Mouse (Mus musculus): ENCODE results near the gene Mkln1. TPM values are rescaled to one million over a fixed set of nuclear protein-coding genes. Genes with fewer than 3 reads are reported as not detected.

Mkln1 gene
- 207 TPM in 2 replicates for polyA plus RNA-seq (2016; fragmentation: Nextera tagmentation; extraction: Ambion mirVana)

DNA sequence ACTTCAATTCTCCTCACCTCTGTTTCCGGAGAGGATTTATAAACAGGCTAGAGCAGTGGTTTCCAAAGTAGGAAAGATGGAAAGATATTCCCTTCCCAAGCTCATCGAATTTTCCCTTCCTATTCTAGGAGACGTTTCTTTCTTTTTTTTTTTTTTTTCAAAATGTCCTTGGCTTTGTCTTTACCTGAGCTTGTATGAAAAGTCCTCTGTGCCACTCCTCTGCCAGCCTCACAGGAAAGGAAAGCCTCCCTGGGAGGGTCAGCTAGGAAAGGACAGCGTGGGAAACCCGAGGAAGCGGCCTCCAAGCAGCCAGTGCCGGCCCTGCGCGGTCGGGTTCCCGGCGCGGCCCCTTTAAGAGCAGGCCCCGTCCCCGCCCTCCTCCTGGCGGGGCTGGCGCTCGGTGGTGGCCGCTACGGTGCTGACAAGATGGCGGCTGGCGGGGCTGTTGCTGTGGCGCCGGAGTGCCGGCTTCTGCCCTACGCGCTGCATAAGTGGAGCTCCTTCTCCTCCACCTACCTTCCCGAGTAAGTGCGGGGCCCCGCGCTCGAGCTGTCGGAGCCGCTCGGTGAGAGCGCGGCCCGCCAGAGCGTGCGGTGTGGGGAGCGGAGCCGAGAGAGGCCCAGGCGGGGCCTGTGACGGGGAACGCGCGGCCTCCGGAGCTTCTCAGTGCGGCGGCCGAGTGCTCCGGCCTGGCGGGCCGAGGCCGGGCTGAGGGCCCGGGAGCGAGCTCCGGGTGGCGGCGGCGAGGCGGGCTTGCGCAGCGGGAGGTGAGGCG, at the start of gene Mkln1:
Gene Mkln1, plus strand, starts transcription at position 305 of the 775 bp plus-strand sequence.
- under 1% methylated on average over 65 of the region's 65 CpGs for WGBS
- H3K36me3 ChIP-seq (replicated peaks) = no peaks in the 10 kb centered on the region
- DNase-seq (ENCODE audit: extremely low spot score, low spot score) = peak; percentile 86
- peaks cover 38% of the 10 kb centered on the region for H3K4me1 ChIP-seq
- peak within 1 kb of the TSS; percentile 97 for H3K27ac ChIP-seq
- no peaks in the 10 kb centered on the region for H3K9me3 ChIP-seq
- peak within 1 kb of the TSS; percentile 84 for H3K4me3 ChIP-seq
- no peaks in the 10 kb centered on the region for H3K27me3 ChIP-seq (ENCODE audit: poor library complexity, severe bottlenecking)

DNA sequence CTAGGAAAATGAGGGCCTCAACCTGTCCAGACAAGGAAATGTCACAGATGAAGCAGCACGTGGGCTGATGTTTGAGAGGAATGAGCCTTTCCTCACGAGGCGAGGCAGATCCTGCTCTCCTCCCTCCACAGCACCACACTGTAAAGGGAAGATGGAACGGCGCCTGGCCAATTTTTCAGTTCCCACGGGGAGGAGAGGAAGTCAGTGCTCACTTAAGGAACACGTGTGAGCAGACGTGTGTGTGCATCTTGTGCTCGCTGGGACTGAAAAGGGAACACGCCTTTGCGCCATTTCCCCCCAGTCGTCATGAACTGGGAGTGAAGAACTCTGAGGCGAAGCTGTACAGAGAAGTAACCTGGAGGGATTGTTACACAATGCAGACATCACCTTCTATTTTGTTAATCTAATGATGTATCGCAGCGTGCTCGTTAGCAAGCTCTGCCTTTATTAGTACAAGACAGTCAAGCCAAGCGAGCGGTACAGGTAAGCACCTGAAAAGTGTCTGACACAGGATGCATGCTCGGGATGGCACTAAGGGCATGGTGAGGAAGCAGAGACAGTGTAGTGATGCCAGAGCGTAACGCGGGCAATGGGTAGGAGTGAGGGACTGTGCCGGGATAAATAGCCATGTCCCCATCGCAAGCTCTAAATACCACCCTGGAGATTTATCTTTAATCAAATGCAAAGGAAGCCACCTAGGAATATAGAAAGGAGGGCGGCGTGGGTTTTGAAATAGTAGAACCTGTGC, 41.9 kb upstream of the Mkln1 start:
- Histone ChIP-seq H3K27ac (no peak overlapping the region), H3K27me3 (ENCODE audit: poor library complexity, severe bottlenecking) (no peaks in the 10 kb centered on the region), H3K4me1 (no peaks in the 10 kb centered on the region), H3K4me3 (no peak overlapping the region), H3K36me3 (replicated peaks) (no peaks in the 10 kb centered on the region), H3K9me3 (no peaks in the 10 kb centered on the region)
- WGBS = 92% methylated on average over 26 of the region's 26 CpGs
- DNase-seq (ENCODE audit: extremely low spot score, low spot score) = no peak

DNA sequence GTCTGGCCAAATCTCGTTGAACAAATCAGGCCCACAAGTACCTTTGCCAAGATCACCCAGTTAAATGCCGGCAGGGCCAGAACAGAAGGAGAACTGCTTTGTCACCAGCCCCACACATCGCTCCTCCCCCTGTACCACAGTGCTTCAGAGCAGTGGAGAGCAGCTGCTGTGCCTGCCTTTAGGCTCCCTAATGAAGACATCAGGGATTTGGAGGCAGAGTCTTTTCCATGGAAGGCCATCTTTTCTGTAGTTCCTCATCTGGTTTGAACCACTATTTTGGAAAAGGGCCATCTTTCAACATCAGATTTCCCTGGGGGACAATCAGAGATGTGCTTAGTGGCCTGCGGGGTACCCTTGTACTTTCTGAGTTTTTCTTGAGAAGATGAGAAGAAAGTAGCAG, 41.2 kb upstream of the Mkln1 start:
- H3K9me3 ChIP-seq = no peaks in the 10 kb centered on the region
- H3K4me1 ChIP-seq = no peaks in the 10 kb centered on the region
- H3K27ac ChIP-seq = no peak overlapping the region
- no peak for DNase-seq (ENCODE audit: extremely low spot score, low spot score)
- H3K4me3 ChIP-seq = no peak overlapping the region
- no peaks in the 10 kb centered on the region for H3K36me3 ChIP-seq (replicated peaks)
- 66% methylated on average over 4 of the region's 4 CpGs for WGBS
- no peaks in the 10 kb centered on the region for H3K27me3 ChIP-seq (ENCODE audit: poor library complexity, severe bottlenecking)

DNA sequence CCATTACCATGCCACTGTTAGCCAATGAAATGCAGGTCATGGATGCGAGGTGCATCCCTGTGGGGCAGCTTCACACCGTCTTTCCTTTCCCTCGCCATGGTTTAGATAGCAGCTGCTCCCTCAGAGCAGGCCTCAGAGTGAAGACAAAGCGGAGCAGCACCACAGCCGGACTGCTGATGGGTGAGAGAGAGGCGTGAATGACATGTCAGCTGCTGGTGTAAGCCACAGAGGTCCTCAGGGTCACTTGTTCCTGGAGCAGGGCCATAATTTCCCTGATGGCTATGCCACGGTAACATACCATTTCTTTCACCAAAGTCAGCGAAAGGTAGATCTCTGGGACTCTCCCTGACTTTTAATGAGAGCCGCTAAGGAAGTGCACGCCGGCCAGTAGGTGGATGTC, 35.9 kb upstream of the Mkln1 start:
- no peak for DNase-seq (ENCODE audit: extremely low spot score, low spot score)
- Histone ChIP-seq H3K9me3 (no peaks in the 10 kb centered on the region), H3K27ac (no peak overlapping the region), H3K27me3 (ENCODE audit: poor library complexity, severe bottlenecking) (no peaks in the 10 kb centered on the region), H3K36me3 (replicated peaks) (no peaks in the 10 kb centered on the region), H3K4me1 (0 out of 2 replicates have a peak, but pooled peaks cover under 1% of the 10 kb centered on the region), H3K4me3 (no peak overlapping the region)
- 76% methylated on average over 11 of the region's 11 CpGs for WGBS

DNA sequence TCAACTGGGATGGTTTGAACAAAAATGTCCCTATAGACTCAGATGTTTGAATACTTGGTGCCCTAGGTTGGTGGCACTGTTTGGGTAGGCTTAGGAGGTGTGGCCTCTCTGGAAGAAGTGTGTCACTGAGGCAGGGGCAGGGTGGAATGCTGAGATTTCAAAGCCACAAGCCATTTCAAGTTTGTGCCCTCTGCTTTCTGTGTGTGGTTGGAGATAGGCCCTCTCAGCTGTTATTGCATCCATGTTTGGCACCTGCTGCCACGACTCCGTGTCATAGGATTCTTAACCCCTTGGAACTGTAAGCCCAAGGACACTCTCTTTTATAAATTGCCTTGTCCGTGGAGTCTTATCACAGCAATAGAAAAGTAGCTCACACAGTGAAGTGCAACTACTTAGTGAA, 34.1 kb upstream of the Mkln1 start:
- Histone ChIP-seq H3K9me3 (no peaks in the 10 kb centered on the region), H3K27me3 (ENCODE audit: poor library complexity, severe bottlenecking) (no peaks in the 10 kb centered on the region), H3K27ac (no peak overlapping the region), H3K4me1 (peaks cover 7% of the 10 kb centered on the region; the same call in 1 of the 2 replicates), H3K4me3 (no peak overlapping the region), H3K36me3 (replicated peaks) (no peaks in the 10 kb centered on the region)
- no peak for DNase-seq (ENCODE audit: extremely low spot score, low spot score)
- 91% methylated on average over 3 of the region's 3 CpGs for WGBS

DNA sequence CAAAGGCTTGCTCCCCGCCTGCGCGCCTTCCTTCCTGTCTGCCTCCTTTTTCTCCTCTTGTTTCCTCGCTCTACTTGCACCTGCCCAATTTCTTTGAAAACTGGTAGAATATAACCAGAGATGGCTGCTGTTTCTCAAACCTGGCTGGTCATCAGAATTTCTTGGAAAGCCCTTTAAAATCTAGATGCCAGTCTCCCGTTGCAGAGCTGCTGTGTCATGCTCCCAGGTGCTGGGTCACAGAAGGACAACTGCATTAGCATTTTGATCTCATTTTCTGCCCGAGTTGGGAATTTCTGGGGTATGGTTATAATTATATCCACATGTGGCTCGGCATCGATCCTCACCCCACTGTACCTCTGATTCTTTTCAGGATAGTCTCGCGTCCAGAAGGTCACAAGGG, 30.6 kb upstream of the Mkln1 start:
- H3K9me3 ChIP-seq = no peaks in the 10 kb centered on the region
- no peak for DNase-seq (ENCODE audit: extremely low spot score, low spot score)
- 67% methylated on average over 10 of the region's 10 CpGs for WGBS
- H3K27me3 ChIP-seq (ENCODE audit: poor library complexity, severe bottlenecking) = no peaks in the 10 kb centered on the region
- H3K4me3 ChIP-seq = no peak overlapping the region
- H3K27ac ChIP-seq = no peak overlapping the region
- peaks cover 26% of the 10 kb centered on the region for H3K4me1 ChIP-seq
- H3K36me3 ChIP-seq (replicated peaks) = no peaks in the 10 kb centered on the region

DNA sequence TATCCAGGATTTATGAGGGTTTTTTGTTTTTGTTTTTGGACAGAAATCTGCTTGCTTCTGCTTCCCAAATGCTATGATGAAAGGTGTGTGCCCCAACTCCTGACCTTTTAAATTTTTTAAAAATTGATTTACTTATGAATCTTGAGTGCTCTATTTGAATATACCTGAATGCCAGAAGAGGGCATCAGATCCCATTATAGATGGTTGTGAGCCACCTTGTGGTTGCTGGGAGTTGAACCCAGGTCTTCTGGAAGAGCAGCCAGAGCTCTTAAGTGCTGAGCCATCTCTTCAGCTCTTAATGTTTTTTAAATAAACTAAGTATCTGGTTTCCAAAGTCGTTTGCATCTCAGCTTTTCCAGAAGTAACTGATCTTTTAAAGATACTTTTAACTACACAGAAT, 30.0 kb upstream of the Mkln1 start:
- no peak overlapping the region for H3K4me3 ChIP-seq
- H3K9me3 ChIP-seq = no peaks in the 10 kb centered on the region
- peaks cover 27% of the 10 kb centered on the region for H3K4me1 ChIP-seq
- no peak overlapping the region for H3K27ac ChIP-seq
- no peaks in the 10 kb centered on the region for H3K36me3 ChIP-seq (replicated peaks)
- H3K27me3 ChIP-seq (ENCODE audit: poor library complexity, severe bottlenecking) = no peaks in the 10 kb centered on the region
- DNase-seq (ENCODE audit: extremely low spot score, low spot score) = no peak
- WGBS = 48% methylated on average over 1 of the region's 1 CpGs

DNA sequence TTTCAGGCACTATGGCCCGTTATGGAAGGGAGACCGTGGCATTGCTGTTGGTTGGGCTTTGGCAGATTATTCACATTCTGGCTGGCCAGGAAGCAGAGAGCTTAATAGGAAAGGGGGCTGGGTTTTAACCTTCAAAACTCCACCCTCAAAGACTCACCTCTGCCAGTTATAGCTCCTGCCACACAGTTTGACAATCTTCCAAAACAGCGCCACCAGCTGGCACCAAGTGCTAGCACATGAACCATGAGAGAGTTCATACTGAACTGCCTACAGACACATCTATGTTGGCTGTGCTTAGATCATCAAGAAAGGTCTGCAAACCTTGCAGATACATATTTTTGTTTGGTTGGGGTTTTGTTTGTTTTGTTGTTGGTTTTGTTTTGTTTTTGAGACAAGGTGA, 28.7 kb upstream of the Mkln1 start:
- Histone ChIP-seq H3K4me3 (no peak overlapping the region), H3K27ac (no peak overlapping the region), H3K27me3 (ENCODE audit: poor library complexity, severe bottlenecking) (no peaks in the 10 kb centered on the region), H3K36me3 (replicated peaks) (no peaks in the 10 kb centered on the region), H3K4me1 (peaks cover 27% of the 10 kb centered on the region), H3K9me3 (no peaks in the 10 kb centered on the region)
- WGBS = 71% methylated on average over 3 of the region's 3 CpGs
- no peak for DNase-seq (ENCODE audit: extremely low spot score, low spot score)

DNA sequence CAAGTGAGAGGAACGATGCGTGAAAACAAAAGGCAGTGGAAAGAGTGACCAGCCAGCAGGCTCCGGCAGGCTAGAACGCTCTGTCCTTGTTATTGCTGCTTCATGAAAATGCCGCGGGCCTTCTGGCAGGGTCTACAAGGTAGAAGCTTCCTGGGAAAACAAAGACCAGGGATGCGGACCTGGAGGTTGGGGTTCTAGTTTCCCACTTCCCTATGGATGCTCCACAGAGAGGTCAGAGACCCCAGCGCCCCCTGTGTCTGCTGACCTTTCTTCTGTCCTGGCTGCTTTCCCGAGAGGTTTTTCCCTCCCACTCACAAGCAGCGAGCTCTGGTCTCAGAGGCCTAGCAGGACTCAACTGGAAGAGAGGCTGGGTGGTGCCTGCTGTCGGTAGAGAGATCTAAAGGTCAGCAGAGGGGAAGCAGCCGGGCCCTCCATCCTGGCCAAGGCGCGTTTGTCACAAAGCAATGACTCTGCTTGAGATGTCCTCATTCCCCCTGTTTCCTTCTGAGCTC, 27.9 kb upstream of the Mkln1 start:
- H3K36me3 ChIP-seq (replicated peaks) = no peaks in the 10 kb centered on the region
- no peaks in the 10 kb centered on the region for H3K27me3 ChIP-seq (ENCODE audit: poor library complexity, severe bottlenecking)
- DNase-seq (ENCODE audit: extremely low spot score, low spot score) = no peak
- WGBS = 54% methylated on average over 14 of the region's 14 CpGs
- H3K4me1 ChIP-seq = peaks cover 27% of the 10 kb centered on the region
- H3K9me3 ChIP-seq = no peaks in the 10 kb centered on the region
- peak overlapping the region; percentile 74 for H3K27ac ChIP-seq
- H3K4me3 ChIP-seq = no peak overlapping the region

DNA sequence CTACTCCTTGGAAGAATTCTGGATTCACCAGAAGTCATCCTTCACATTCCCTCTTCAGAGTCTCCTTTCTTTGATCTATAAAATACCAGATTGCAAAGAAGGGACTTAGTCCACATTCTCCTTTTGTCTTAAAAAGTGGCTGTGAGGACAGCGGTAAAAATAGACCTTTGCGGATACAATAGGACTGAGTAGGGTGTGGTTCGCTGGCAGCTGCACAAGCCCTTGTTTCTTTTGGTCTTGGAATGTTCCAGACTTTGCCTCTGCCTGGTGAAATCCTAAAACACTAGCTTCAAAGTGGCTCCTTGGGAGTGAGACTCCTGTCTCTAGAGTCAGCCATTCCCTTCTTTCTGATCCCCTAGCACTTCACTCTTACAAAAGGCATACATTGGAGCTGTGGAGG, 27.4 kb upstream of the Mkln1 start:
- no peak overlapping the region for H3K27ac ChIP-seq
- 89% methylated on average over 3 of the region's 3 CpGs for WGBS

DNA sequence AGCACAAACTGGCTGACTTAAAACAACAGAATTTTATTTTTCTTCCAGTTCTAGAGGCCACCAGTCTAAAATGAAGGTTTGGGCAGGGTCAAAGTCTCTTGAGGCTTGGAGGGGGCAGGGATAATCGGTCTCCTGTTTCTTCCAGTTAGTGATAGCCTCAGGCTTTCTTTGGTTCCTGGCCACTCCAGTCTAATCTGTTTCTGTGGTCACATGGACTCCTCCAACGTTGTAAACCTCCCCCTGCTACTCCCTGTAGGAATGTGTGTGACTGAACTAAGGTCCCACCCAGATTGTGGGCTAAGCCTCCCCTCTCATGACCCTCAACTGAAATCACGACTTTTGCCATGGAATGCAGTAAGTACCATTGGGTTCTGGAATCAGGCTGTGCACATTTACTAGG, 25.9 kb upstream of the Mkln1 start:
- Histone ChIP-seq H3K9me3 (no peaks in the 10 kb centered on the region), H3K4me1 (peaks cover 26% of the 10 kb centered on the region), H3K36me3 (replicated peaks) (no peaks in the 10 kb centered on the region), H3K27ac (no peak overlapping the region), H3K27me3 (ENCODE audit: poor library complexity, severe bottlenecking) (no peaks in the 10 kb centered on the region), H3K4me3 (no peak overlapping the region)
- no peak for DNase-seq (ENCODE audit: extremely low spot score, low spot score)
- WGBS = 46% methylated on average over 3 of the region's 3 CpGs

More for the DNA sequence above, 27.4 kb upstream of the Mkln1 start:
- H3K4me1 ChIP-seq = peaks cover 27% of the 10 kb centered on the region
- H3K36me3 ChIP-seq (replicated peaks) = no peaks in the 10 kb centered on the region
- no peaks in the 10 kb centered on the region for H3K9me3 ChIP-seq
- no peaks in the 10 kb centered on the region for H3K27me3 ChIP-seq (ENCODE audit: poor library complexity, severe bottlenecking)
- no peak overlapping the region for H3K4me3 ChIP-seq
- DNase-seq (ENCODE audit: extremely low spot score, low spot score) = no peak

DNA sequence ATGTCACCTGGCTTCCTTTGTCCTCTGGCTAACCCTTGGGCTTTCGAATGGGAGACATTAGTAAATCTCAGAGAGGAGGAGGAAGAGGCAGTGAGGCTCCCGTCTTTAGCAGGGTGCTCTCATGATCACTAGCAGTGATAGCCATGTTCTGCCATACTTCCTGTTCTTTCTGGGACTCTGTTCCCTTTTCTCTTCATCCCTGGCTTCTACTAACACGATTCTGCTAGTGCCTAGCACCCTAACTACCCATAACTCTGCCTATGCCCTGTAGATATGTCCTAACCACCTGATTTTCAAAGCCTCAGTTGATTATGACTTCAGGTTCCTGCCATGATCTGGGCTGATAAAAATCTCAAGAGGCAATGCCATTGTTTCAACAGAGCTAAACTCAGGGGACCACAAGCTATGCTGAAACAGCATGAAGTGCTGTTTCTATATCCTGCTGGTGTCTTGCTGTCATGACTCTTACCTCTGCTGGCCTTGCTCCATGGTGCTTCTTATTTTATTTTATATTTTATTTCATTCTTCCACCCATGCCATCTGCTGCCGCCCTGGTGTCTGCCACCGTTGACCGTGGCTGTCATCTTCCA, 25.4 kb upstream of the Mkln1 start:
- WGBS = 80% methylated on average over 6 of the region's 6 CpGs
- no peak overlapping the region for H3K4me3 ChIP-seq

DNA sequence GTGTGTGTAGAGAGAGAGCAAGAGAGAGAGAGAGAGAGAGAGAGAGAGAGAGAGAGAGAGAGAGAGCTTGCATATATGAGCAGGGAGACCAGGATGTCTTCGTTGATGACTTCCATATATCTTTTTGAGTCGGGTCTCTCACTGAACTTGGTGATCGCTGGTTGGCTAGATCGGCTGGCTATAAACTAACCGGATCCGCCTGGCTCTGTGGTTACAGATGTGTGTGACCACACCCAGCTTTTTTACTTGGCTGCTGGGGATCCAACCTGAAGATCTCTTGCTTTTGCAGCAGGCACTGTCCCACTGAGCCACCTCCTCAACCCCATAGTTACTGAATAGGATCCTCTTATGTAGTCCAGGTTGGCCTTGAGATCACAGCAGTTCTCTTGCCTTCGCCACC, 15.5 kb upstream of the Mkln1 start:
- H3K27me3 ChIP-seq (ENCODE audit: poor library complexity, severe bottlenecking) = no peaks in the 10 kb centered on the region
- H3K9me3 ChIP-seq = peaks cover 4% of the 10 kb centered on the region; the same call in 1 of the 2 replicates
- whole genome bisulfite sequencing = 97% methylated on average over 7 of the region's 7 CpGs
- H3K36me3 ChIP-seq (replicated peaks) = no peaks in the 10 kb centered on the region
- no peaks in the 10 kb centered on the region for H3K4me1 ChIP-seq
- no peak overlapping the region for H3K27ac ChIP-seq
- DNase-seq (ENCODE audit: extremely low spot score, low spot score) = no peak
- no peak overlapping the region for H3K4me3 ChIP-seq

More for the DNA sequence above, 25.4 kb upstream of the Mkln1 start:
- Histone ChIP-seq H3K36me3 (replicated peaks) (no peaks in the 10 kb centered on the region), H3K4me1 (peaks cover 20% of the 10 kb centered on the region), H3K9me3 (no peaks in the 10 kb centered on the region), H3K27ac (no peak overlapping the region), H3K27me3 (ENCODE audit: poor library complexity, severe bottlenecking) (no peaks in the 10 kb centered on the region)
- no peak for DNase-seq (ENCODE audit: extremely low spot score, low spot score)

Data from forebrain, embryonic 10.5 days (tissue).